Mouse (Mus musculus) lung, embryonic 16.5 days (tissue): Measurements from ENCODE around the gene Ica1. TPM values are rescaled to one million over a fixed set of nuclear protein-coding genes. Genes with fewer than 3 reads are reported as not detected.
A peak's percentile ranks its signal among the peaks of the same experiment; 100 is the strongest.

ENCODE experiments used
- ATAC-seq: fragments of 200-750 bp; cut with Nextera tagmentation; 2 replicates; pipeline ENCODE4 v1.8.0; 2017; ENCODE audit warnings: low read depth, mild to moderate bottlenecking, moderate library complexity
- H3K27ac ChIP-seq: fragments of 300-500 bp; sonication (generic); 2 replicates; pipeline ENCODE4 v1.5.1; 2014; ENCODE audit warnings: mild to moderate bottlenecking, control low read depth, low read length
- H3K27me3 ChIP-seq: fragments of 300-500 bp; sonication (generic); 2 replicates; pipeline ENCODE4 v1.6.1; 2014; ENCODE audit warnings: low read depth, low read length, mixed read lengths; ENCODE audit not compliant: control insufficient read depth, insufficient read depth
- H3K36me3 ChIP-seq: fragments of 300-500 bp; sonication (generic); 2 replicates; pipeline ENCODE4 v1.6.1; 2014; ENCODE audit warnings: low read length; ENCODE audit not compliant: control insufficient read depth, insufficient read depth
- H3K4me1 ChIP-seq: fragments of 300-500 bp; sonication (generic); replicated peaks from 2 replicates; pipeline ENCODE4 v1.6.1; 2014; ENCODE audit warnings: low read length, mixed read lengths; ENCODE audit not compliant: control insufficient read depth, insufficient read depth
- H3K4me2 ChIP-seq: fragments of 300-500 bp; sonication (generic); 2 replicates; pipeline ENCODE4 v1.6.1; 2014; ENCODE audit warnings: low read depth, low read length, control low read depth
- H3K4me3 ChIP-seq: fragments of 300-500 bp; sonication (generic); 2 replicates; pipeline ENCODE4 v1.5.1; 2014; ENCODE audit warnings: mild to moderate bottlenecking, low read length, control low read depth
- H3K9ac ChIP-seq: fragments of 300-500 bp; sonication (generic); 2 replicates; pipeline ENCODE4 v1.6.1; 2014; ENCODE audit warnings: low read length, control low read depth
- H3K9me3 ChIP-seq: fragments of 300-500 bp; sonication (generic); 2 replicates; pipeline ENCODE4 v1.6.1; 2016; ENCODE audit warnings: low read length; ENCODE audit not compliant: control insufficient read depth
- WGBS: fragments of 180-500 bp; shearing (Covaris S2); extraction: QIAGEN DNeasy Blood & Tissue Kit; methylation state at CpG from one replicate; pipeline ENCODE4 v1.1.7; 2014; 5-methylcytosine and 5-hydroxymethylcytosine counted together
- polyA plus RNA-seq: library from polyadenylated mRNA; unstranded; fragments of >200 nt; fragmentation: Nextera tagmentation; extraction: Ambion mirVana; gene quantifications from 2 replicates; pipeline ENCODE4 v1.2.1, GENCODE M21; 2015

Ica1 gene
- polyA plus RNA-seq, 1 experiment from 2014 or later, result 40.6 TPM

- no peaks in the 10 kb centered on the region for H3K9me3 ChIP-seq
- H3K27me3 ChIP-seq, result no peaks in the 10 kb centered on the region
- no peak overlapping the region for H3K9ac ChIP-seq
- H3K27ac ChIP-seq, result peak overlapping the region; percentile 26
- no peak overlapping the region for H3K4me3 ChIP-seq
- 44% methylated on average over 10 of the region's 10 CpGs for WGBS
- peak; percentile 84 for ATAC-seq
- peak overlapping the region; percentile 14; the same call in 1 of the 2 replicates for H3K4me2 ChIP-seq
- H3K4me1 ChIP-seq, result peaks cover 3% of the 10 kb centered on the region; the same call in 1 of the 2 replicates
- no peaks in the 10 kb centered on the region for H3K36me3 ChIP-seq
Observed at GRCm38 (mm10) chr6:8770341-8770740, 7.9 kb downstream of the Ica1 start.

- Histone ChIP-seq H3K36me3 (no peaks in the 10 kb centered on the region), H3K27me3 (no peaks in the 10 kb centered on the region), H3K27ac (peak overlapping the region; percentile 26), H3K4me2 (0 out of 2 replicates have a peak overlapping the region, but pooled peaks have one; percentile 14), H3K9ac (no peak overlapping the region), H3K9me3 (no peaks in the 10 kb centered on the region), H3K4me1 (peaks cover 6% of the 10 kb centered on the region; the same call in 1 of the 2 replicates), H3K4me3 (no peak overlapping the region)
- peak; percentile 50; the same call in 1 of the 2 replicates for ATAC-seq
- WGBS, result 43% methylated on average over 6 of the region's 6 CpGs
Observed at GRCm38 (mm10) chr6:8769803-8770202, 8.5 kb downstream of the Ica1 start.

GRCm38 (mm10) chr6:8766652-8767051, 11.6 kb downstream of the Ica1 start:
- no peak overlapping the region for H3K27ac ChIP-seq
- H3K9ac ChIP-seq, result no peak overlapping the region
- H3K4me2 ChIP-seq, result no peak overlapping the region
- no peak for ATAC-seq
- H3K9me3 ChIP-seq, result no peaks in the 10 kb centered on the region
- no peaks in the 10 kb centered on the region for H3K27me3 ChIP-seq
- 71% methylated on average over 5 of the region's 5 CpGs for WGBS
- H3K4me1 ChIP-seq, result peaks cover 7% of the 10 kb centered on the region; the same call in 1 of the 2 replicates
- H3K4me3 ChIP-seq, result no peak overlapping the region
- no peaks in the 10 kb centered on the region for H3K36me3 ChIP-seq

- 91% methylated on average over 3 of the region's 3 CpGs for WGBS
- no peak overlapping the region for H3K4me2 ChIP-seq
- no peaks in the 10 kb centered on the region for H3K27me3 ChIP-seq
- ATAC-seq, result no peak
- H3K9ac ChIP-seq, result no peak overlapping the region
- no peak overlapping the region for H3K4me3 ChIP-seq
- no peaks in the 10 kb centered on the region for H3K9me3 ChIP-seq
- H3K36me3 ChIP-seq, result no peaks in the 10 kb centered on the region
- H3K27ac ChIP-seq, result no peak overlapping the region
- H3K4me1 ChIP-seq, result peaks cover 7% of the 10 kb centered on the region; the same call in 1 of the 2 replicates
Observed at GRCm38 (mm10) chr6:8765801-8766200, 12.5 kb downstream of the Ica1 start.

- Histone ChIP-seq H3K27me3 (no peaks in the 10 kb centered on the region), H3K9ac (no peak overlapping the region), H3K9me3 (no peaks in the 10 kb centered on the region), H3K4me3 (no peak overlapping the region), H3K4me1 (peaks cover 4% of the 10 kb centered on the region; the same call in 1 of the 2 replicates), H3K4me2 (no peak overlapping the region), H3K36me3 (no peaks in the 10 kb centered on the region), H3K27ac (no peak overlapping the region)
- 54% methylated on average over 1 of the region's 1 CpGs for WGBS
- ATAC-seq, result 0 out of 2 replicates have a peak, but pooled peaks have one; percentile 51
Observed at GRCm38 (mm10) chr6:8765064-8765463, 13.2 kb downstream of the Ica1 start.

GRCm38 (mm10) chr6:8760708-8761294, 17.5 kb downstream of the Ica1 start:
- H3K4me2 ChIP-seq, result no peak overlapping the region
- H3K27me3 ChIP-seq, result no peaks in the 10 kb centered on the region
- H3K36me3 ChIP-seq, result no peaks in the 10 kb centered on the region
- peaks cover 4% of the 10 kb centered on the region; the same call in 1 of the 2 replicates for H3K4me1 ChIP-seq
- no peaks in the 10 kb centered on the region for H3K9me3 ChIP-seq
- no peak overlapping the region for H3K9ac ChIP-seq
- no peak for ATAC-seq
- WGBS, result 70% methylated on average over 5 of the region's 5 CpGs
- no peak overlapping the region for H3K4me3 ChIP-seq
- H3K27ac ChIP-seq, result no peak overlapping the region

- peaks cover 2% of the 10 kb centered on the region; the same call in 1 of the 2 replicates for H3K4me1 ChIP-seq
- no peak overlapping the region for H3K27ac ChIP-seq
- no peaks in the 10 kb centered on the region for H3K27me3 ChIP-seq
- no peak overlapping the region for H3K4me3 ChIP-seq
- WGBS, result 53% methylated on average over 1 of the region's 1 CpGs
- H3K36me3 ChIP-seq, result no peaks in the 10 kb centered on the region
- no peak overlapping the region for H3K9ac ChIP-seq
- H3K4me2 ChIP-seq, result no peak overlapping the region
- peak; percentile 28; the same call in 1 of the 2 replicates for ATAC-seq
- no peaks in the 10 kb centered on the region for H3K9me3 ChIP-seq
Observed at GRCm38 (mm10) chr6:8759901-8760300, 18.4 kb downstream of the Ica1 start.

- H3K27me3 ChIP-seq, result no peaks in the 10 kb centered on the region
- no peak for ATAC-seq
- no peaks in the 10 kb centered on the region for H3K4me1 ChIP-seq
- no peak overlapping the region for H3K27ac ChIP-seq
- WGBS, result 45% methylated on average over 8 of the region's 8 CpGs
- H3K9ac ChIP-seq, result no peak overlapping the region
- H3K9me3 ChIP-seq, result no peaks in the 10 kb centered on the region
- H3K4me2 ChIP-seq, result no peak overlapping the region
- H3K36me3 ChIP-seq, result no peaks in the 10 kb centered on the region
- H3K4me3 ChIP-seq, result no peak overlapping the region
Observed at GRCm38 (mm10) chr6:8755760-8756276, 22.5 kb downstream of the Ica1 start.

GRCm38 (mm10) chr6:8754486-8754885, 23.8 kb downstream of the Ica1 start:
- Histone ChIP-seq H3K4me3 (no peak overlapping the region), H3K27ac (no peak overlapping the region), H3K9ac (no peak overlapping the region), H3K36me3 (no peaks in the 10 kb centered on the region), H3K4me2 (no peak overlapping the region), H3K9me3 (no peaks in the 10 kb centered on the region), H3K27me3 (no peaks in the 10 kb centered on the region), H3K4me1 (no peaks in the 10 kb centered on the region)
- 83% methylated on average over 5 of the region's 5 CpGs for WGBS
- no peak for ATAC-seq
